Mouse (Mus musculus): ENCODE data around the gene Rps6kc1.
A peak's percentile ranks its signal among the peaks of the same experiment; 100 is the strongest.

Rps6kc1 gene

DNA sequence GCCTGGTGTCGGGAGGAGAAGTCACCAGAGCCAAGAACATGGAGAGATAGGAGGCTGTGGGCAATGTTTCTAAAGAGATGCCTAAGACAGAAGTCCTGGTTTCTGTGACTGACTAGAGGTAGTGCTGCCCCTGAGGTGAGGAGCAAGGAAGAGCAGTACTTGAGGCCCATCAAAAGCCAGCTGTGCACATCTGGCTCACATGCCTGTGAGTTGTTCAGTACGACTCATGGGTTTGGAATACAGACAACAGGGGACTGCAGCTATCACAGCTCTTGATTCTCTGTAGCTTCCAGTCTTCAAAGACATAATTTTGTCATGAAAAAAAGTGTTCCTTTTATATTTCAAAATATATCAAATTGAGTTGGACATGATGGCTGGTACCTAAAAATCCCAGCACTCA is 10.5 kb downstream of the Rps6kc1 start:
- DNase-seq (ENCODE audit: low spot score), result no peak

DNA sequence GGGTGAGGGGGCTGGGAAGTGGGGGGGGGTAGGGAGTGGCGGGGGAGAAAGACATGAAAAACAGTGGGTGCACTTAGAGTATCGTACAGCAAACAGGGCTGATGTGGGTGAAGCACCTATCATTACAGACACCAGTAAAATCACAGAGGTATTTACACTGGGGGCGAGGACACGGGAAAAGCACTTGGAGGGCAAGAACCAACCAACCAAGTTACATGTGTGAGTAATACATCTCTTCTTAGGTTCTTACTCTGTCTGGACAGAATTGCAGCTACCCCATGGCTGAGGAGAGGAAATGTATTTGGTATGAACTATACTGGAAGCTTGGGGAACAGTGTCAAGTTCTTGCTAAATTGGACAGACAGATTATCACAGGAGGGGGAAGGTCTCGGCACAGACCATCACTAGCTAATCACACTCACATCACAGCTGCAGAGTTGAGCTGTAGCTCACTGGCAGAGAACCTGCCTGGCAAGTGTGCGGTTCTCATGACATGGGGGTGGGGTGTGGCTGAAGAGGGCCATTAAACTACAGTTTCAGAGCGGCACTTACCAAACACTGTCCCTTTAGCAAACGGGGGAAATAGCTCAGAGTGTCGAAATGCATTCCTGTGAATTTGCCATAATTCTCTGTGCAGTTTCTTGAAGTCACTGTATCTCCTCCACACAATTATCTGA is 12.5 kb downstream of the Rps6kc1 start:
- DNase-seq (ENCODE audit: low spot score), result no peak

DNA sequence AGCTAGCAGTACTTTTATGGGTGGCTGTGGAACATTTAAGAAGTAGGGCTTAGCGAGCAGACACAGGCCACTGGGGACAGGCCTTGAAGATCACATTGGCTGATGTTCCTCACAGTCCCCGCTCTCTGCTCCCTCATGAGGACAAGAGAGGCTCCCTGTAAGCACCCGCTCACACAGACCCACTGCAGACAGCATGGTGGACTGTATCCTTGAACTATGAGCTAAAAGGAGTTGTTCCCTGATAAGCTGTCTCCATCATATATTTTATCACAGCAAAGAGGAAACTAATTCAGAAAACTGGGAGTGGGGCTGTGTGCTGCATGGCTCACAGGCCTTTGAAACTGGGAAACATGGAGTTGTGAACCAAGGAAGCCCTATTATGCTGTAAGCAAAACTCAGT is 13.4 kb downstream of the Rps6kc1 start:
- no peak for DNase-seq (ENCODE audit: low spot score)

DNA sequence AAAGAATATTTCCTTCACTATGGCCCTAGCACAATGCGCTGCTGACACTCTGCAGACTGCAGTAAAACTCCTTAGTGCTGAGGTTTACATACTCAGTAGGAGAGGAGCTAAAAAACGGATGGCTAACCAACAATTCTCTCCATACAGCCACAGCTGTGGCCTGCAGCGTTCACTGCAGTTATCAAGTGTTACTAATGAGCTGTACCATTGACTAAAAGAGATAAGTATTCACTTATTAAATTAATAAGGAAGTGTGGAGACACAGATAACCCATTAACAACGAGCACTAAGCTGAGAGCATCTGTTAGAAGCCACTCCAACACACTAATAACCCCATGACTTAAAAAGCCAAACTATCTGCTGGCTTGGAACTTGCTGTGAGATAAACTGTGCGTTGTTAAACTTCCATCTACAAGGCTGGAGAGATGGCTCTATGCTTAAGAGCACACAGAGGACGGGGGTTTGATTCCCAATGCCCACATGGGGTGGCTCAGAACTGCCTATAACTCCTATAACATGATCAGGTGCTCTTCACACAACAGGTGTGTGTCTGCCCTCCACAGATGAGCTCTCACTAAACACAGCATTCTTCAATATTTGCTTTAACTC is 17.9 kb downstream of the Rps6kc1 start:
- no peak for DNase-seq (ENCODE audit: low spot score)

DNA sequence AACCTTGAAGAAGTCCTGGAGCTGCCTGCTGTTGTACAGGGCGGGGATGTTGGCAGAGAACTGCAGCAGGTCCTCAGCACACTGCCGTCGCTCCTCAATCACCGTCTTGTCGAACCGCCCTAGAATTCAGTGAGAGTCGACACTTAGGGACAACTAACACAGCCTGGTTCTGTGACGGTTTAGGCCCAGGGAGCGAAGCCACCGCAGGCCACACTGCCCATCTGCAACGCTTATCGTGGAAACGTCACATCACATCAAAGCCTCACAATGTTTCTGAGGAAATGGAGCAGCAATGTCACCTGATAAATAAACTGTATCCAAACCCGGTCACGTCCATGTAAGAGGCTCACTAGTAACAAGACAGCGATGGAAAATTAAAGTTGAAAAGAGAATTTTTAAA is 22.9 kb downstream of the Rps6kc1 start:
- no peak for DNase-seq (ENCODE audit: low spot score)

DNA sequence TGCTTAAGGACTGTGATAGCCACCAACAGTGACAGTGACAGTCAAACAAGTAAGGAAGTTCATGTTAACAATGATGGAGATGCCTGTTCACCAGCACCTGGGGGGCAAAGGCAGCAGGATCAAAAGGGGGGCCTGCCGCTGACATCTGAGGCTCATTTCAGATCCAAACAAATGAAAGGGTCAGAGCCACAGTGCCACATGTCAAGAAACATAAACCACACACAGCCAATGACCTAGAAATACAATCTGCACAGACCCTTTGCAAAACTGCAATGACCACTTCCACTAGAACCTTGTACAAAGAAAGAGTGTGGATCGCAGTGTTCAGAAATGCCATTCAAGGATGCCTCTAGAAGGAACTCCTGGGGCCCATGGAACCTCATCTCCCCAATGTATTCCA is 23.5 kb downstream of the Rps6kc1 start:
- DNase-seq (ENCODE audit: low spot score), result no peak

DNA sequence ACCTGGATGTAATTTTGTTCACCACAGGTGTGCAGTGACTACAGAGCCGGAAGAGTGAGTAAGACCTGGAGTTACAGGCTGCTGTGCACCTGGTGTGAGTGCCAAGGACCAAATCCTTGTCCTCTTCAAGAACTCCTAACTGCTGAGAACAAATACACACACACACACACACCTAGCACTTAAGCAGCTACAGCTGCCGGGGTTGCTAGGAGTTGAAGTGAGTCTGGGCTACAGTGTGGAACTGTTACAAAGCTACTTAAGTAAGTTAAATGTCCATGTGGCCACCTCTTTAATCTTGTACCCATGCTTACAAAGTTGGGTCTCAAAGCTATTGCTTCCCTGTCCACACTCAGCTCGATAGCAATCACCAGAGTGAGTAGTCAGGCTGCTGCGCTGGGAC is 25.6 kb downstream of the Rps6kc1 start:
- no peak for DNase-seq (ENCODE audit: low spot score)

DNA sequence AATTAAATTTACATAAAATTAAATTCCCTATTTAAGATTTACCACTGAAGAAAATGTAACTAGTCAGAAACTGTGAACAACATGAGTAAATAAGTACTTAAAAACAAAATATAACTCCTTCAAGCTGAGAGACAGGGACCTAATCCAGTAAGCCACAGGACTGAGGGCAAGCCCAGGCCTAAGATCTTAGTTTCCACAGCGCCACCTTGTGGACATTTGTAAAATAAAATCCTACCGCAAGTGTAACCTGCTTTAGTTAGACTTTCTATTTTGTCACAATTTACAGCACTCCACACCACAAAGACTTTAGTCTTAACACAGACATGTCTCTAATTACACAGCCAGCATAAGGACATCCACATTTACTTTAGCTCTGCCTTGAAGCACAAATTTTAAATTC is 30.1 kb downstream of the Rps6kc1 start:
- DNase-seq (ENCODE audit: low spot score), result peak; percentile 86

DNA sequence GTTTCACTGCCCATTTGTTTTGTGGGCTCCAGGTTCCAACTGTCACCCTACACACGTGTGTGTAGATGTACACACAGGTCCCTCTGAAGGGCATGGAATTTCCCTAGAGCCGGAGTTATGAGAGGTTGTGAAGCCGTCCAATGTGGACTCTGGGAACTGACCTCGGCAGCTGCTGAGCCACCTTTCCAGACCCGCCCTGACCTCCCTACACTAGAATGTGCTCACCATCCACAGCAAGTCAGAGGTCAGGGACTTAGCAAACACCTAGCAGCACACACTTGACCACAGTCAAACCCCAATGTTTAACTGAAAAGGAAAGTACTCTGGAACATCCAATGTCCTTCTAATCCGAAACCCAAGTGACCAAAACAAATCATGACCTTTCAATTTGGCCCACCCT is 30.9 kb downstream of the Rps6kc1 start:
- DNase-seq (ENCODE audit: low spot score), result no peak

DNA sequence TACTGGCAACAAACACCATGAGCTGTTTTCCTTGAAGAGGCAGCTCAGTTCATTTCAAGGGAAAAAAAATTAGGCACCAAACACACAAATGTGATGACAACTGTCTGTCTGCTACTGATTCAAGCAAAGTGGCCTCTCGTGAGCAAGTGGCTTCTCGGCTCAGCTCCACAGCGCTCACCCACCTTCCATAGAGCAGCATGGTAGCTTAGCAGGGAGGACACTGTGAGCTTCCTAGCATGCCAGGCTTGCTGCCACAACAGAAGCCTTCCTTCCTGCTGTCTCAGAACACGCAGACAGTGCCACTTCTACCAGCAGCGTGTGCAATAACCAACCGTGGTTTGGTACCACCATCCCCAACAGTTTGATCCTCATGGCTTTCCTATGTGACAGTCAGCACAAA is 35.8 kb downstream of the Rps6kc1 start:
- DNase-seq (ENCODE audit: low spot score), result no peak

DNA sequence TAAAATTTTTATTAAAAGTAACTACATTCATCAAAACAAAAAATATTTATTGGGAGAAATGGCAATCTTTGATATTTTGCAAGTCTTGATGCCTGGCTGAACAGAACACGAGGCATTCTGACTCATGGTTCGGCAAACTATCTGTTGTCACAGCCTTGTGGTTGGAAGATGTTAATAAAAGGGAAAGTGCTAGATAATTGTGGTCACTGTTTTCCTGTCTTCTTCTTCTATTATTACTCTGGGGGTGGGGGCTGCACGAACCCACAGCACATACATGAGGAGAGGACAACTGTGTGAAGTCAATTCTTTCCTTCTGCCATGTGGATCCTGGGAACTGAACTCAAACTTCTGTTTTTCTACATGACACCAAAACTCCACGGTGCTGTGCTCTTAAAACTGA is 36.5 kb downstream of the Rps6kc1 start:
- no peak for DNase-seq (ENCODE audit: low spot score)

DNA sequence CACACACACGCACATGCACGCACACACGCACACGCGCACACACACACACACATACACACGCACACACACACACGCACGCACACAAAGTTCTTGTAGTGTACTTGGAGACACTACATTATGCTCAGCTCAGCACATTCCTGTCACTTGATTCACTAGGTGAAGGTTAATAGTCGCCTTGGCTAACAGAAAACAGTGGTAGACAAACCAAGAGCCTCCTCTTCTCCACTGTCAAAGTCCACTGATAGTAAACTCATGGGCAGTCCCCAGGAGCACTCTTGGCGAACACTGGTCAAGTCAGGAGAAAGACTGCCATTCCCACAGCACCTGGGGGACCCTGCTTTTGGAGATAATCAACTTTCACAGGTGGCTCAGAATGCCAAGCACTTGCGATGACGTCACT is 40.5 kb downstream of the Rps6kc1 start:
- DNase-seq (ENCODE audit: low spot score), result no peak

DNA sequence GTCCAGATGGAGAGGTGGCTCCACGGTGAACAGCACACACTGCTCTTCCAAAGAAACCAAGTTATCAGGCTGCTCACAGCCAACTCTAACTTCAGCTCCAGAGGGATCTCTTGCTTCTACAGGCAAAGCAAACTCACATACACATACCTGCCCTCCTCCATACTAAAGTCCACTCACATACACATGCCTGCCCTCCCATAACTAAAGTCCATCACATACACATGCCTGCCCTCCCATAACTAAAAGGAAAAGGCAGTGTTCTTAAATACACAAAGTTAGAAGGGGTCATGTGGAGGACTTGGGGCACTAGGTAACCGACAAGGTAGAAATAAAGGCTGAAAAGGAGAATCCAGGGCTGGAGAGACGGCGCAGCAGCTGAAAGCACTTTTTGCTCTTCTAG is 41.6 kb downstream of the Rps6kc1 start:
- DNase-seq (ENCODE audit: low spot score), result no peak

DNA sequence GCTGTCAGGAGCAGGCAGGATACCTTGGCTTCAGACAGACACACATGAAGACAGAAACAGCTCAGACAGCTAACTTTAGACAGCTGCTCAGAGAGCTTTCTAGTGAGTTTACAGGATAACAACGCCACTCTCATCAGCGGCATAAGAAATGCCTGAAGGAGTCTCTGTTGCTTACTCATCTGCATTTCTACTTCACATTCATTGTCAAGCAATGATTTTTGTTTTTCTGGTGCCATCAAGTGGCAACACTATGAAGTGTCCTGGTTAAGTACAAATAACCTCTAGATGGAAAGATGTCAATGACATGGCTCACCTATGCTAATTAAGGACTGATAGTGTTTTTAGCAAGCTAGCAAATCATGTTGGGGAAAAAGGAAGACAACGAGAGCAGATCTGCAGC is 42.8 kb downstream of the Rps6kc1 start:
- no peak for DNase-seq (ENCODE audit: low spot score)

DNA sequence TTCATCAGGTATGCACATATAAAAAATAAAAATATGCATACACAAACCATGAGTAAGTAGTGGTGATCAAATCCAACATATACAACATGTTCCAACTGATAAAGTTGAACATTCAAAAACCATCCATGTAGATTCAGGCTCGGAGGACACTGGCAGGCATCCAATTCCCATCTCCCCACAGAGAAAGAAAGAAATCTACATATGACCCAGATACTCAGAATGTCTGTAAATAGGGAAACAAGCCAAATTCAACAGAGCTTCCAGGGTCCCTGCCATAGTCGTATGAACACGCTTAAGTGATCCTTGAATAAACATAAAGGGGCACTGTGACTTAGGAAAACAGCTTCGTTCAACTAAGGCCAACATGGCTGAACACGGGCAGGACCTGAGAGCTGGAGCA is 49.9 kb downstream of the Rps6kc1 start:
- no peak for DNase-seq (ENCODE audit: low spot score)

DNA sequence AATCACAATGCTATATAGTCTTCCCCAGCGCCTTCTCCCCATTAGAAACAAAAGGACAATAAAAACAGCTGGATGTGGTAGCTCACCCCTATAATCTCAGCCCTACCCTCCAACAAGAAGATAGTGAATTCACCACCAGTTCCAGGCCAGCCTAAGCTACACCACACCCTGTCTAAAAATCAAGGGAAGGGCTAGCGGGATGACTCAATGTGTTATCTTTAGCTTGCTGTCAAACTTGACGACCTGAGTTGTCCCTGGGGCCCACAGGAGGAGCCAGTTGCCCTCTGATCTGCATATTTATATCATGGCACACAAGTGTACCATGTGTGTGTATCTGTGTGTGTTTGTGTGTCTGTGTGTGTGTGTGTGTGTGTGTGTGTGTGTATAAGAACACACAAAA is 57.1 kb downstream of the Rps6kc1 start:
- DNase-seq (ENCODE audit: low spot score), result no peak

DNA sequence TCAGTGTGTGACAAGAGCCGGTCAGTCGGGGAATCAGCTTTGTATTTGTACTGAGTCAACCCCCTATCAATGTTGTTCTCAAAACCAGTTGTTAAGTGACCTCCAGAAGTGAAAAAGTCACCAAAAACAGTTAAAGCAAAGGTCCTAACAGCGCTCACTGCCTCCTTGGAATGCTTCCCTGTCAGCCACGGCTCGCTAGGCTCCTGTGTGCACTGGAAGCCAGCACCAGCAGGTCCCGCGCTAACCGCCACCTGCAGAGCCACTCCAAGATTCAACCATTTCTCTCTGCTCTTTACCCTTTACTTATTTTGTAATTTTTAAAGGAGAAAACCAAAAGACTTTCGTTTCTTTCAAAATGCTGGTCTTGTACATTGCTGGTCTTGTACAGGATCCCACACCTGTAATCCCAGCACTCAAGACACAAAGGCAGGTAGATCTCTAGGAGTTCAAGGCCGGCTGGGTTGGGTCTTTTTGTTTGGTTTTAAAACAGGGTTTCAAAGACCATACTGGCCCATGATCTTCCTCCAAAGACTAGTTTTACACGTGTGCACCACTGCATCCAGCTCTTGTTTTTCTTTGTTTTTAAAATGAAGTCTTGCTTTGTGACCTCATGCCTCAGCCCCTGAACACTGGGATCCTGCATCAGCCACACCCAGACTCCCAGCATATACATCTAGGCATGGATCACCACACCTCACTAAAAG is 62.3 kb downstream of the Rps6kc1 start:
- peak; percentile 12 for DNase-seq (ENCODE audit: low spot score)

DNA sequence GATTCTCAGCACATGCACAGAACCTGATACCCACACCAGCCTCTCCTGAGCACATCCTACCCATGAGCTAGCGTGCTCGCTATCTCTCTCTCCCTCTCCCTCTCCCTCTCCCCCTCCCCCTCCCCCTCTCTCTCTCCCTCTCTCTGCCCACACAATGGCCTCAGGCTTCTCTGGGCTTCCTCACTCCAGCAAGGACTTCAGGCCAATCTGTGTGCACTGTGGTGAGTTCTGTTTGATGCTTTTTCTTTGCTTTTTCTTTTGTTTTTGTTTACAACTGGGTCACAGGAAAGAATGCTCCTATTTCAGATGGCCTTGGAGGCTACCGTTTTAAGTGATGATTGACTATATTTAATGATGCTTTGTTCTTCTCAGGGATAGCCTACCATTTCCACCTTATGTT is 62.9 kb downstream of the Rps6kc1 start:
- DNase-seq (ENCODE audit: low spot score), result peak; percentile 30

DNA sequence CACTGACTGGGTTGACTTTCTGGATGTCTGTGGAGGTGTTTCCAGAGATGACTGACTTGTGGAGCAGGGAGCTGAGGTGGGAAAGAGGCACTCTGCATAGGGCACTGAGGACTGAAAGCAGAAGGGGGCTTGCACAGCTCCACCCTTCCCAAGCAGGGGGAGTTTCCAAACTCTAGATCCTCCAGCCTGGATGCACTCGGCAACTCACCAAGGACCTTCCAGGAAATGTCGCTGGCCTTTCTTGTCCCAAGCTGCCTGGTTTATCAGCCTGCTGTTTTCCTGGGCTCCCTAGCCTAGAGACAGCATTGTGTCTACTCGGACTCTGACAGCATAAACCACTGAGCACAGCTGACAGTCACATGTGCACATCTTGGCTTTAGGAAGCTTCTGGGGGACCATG is 64.6 kb downstream of the Rps6kc1 start:
- DNase-seq (ENCODE audit: low spot score), result no peak

DNA sequence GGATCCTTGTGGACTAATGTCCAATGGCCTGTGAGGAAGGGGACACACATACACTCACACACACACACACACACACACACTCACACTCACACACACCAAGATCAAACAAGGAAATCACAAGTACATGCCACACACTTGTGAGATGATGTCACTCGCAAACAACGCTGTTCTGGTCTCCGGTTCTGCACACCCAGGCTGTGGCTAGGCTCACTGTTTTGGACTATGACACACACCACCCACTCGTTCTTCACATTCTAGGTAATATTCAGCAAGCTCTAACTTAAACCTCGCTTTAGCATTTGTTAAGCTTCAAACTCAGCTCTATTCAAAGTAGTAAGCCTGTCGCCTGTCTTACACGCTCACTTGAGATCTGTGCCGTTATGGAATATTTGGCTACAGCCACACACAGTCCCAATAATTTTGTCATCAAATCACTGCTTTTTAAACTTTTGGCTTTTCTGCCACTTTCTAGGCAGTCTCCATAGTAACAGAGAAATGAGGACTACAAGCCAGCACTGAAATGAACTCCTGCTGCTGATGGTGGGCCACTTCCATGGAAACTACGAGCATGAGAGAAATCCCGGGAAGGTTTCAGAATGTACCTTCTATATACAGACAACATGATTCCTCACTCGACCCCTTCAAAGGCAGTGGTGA is 65.4 kb downstream of the Rps6kc1 start:
- DNase-seq (ENCODE audit: low spot score), result no peak

DNA sequence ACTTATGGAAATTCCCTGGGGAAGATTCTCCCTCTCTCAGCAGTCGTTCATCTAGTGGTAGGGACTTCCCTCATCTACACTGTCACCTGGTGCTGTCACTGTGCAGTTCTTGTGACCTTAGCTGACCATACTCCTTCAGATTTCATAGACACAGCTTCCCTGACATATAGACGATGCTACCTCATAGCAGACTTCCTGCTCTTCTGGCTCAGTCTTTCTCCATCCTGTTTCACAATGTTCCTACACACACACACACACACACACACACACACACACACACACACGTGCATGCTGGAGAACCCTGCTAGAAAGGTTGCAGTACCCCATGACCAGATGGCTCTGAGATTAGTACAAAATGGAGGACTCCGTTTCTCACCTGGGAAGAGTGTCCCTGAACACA is 66.2 kb downstream of the Rps6kc1 start:
- no peak for DNase-seq (ENCODE audit: low spot score)

DNA sequence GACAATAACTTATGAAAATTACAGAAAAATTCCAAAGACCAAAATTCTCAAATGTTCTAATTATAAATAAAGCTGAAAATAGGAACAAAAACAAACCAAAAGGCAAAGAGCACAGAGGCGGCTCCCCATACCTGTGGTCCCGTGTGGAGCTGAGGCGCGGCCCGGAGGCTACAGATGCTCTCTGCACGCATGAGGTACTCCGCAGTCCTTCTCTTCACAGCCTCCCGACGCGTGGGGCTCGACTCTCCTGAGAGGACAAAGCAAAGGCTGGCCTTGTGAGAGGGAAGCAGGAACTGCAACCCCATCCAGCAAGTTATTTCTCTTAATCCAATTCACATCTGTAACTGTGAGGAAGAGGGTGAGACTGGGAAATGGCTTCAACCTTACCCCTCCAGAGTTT is 67.2 kb downstream of the Rps6kc1 start:
- no peak for DNase-seq (ENCODE audit: low spot score)

DNA sequence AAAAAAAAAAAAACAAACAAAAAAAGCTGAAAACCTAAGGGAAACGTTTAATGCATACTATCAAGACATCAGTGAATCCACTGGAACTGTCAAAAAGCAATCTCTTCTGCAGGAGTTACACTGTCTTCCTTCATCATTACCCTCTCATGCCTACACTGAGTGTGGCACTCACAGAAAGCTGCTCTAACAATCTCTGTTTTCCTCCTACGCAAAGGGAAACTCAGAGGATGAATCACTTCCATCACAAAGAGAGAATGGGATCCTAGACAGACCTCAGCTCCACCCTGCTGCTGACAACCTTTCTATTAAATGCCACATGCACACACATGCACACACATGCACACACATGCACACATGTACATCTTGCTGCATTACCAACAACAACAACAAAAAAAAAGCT is 75.5 kb downstream of the Rps6kc1 start:
- DNase-seq (ENCODE audit: low spot score), result no peak
